Mouse (Mus musculus) CH12.LX (cell line): ENCODE results near the gene 4931428L18Rik. TPM values are rescaled to one million over a fixed set of nuclear protein-coding genes. Genes with fewer than 3 reads are reported as not detected.

Source experiments
- DNase-seq: peaks from one replicate; pipeline ENCODE4 v3.0.0-alpha.2; 2013; ENCODE audit errors: extremely low read depth
- H3K27ac ChIP-seq: 2 replicates; pipeline ENCODE4 v1.5.1; 2012; ENCODE audit warnings: low read depth, mild to moderate bottlenecking, control low read depth, moderate library complexity; ENCODE audit not compliant: insufficient read depth
- H3K27me3 ChIP-seq: replicated peaks from 2 replicates; pipeline ENCODE3; 2012; ENCODE audit warnings: inconsistent platforms
- H3K36me3 ChIP-seq, 2 experiments: replicated peaks in 1 of 2; 2 replicates each; pipeline versions ENCODE3 to v1.6.1; 2012; ENCODE audit warnings: inconsistent platforms in 1 of 2, low read length in 1 of 2, mild to moderate bottlenecking in 1 of 2, mixed read lengths in 1 of 2, moderate library complexity in 1 of 2; ENCODE audit not compliant: control insufficient read depth in 1 of 2, insufficient read depth in 1 of 2
- H3K4me1 ChIP-seq, 2 experiments: 2 replicates each; pipeline ENCODE4 v1.6.1; 2012; ENCODE audit warnings: inconsistent platforms in 1 of 2, moderate library complexity in 1 of 2; ENCODE audit not compliant: insufficient read depth in 2 of 2, control insufficient read depth in 1 of 2
- H3K4me2 ChIP-seq: 2 replicates; pipeline ENCODE4 v1.6.1; 2012; ENCODE audit warnings: low read depth, mild to moderate bottlenecking, control low read depth; ENCODE audit not compliant: poor library complexity, insufficient read depth, severe bottlenecking
- H3K4me3 ChIP-seq, 3 experiments: fragments of 150-350 bp in 1 of 3; sonication (generic) in 1 of 3; replicated peaks in 1 of 3; 2 replicates each; pipeline versions ENCODE3 to v1.5.1; 2011 to 2012; ENCODE audit warnings: low read depth in 2 of 3, low read length in 2 of 3, mild to moderate bottlenecking in 2 of 3, moderate library complexity in 2 of 3, control low read depth in 1 of 3, improper control_type of control experiment in 1 of 3, inconsistent platforms in 1 of 3, mixed read lengths in 1 of 3; ENCODE audit not compliant: poor library complexity in 1 of 3
- H3K79me2 ChIP-seq: replicated peaks from 2 replicates; pipeline ENCODE4 v1.6.1; 2012; ENCODE audit warnings: mild to moderate bottlenecking, moderate library complexity; ENCODE audit not compliant: control insufficient read depth, poor library complexity, insufficient read depth, severe bottlenecking; ENCODE audit errors: extremely low read depth
- H3K9ac ChIP-seq: 2 replicates; pipeline ENCODE4 v1.6.1; 2012; ENCODE audit warnings: low read depth, mild to moderate bottlenecking, control low read depth, moderate library complexity; ENCODE audit not compliant: insufficient read depth
- H3K9me3 ChIP-seq: replicated peaks from 2 replicates; pipeline ENCODE3; 2012; ENCODE audit warnings: low read length, inconsistent platforms, mixed read lengths
- BHLHE40 ChIP-seq: IDR thresholded peaks from 2 replicates; pipeline ENCODE4 v1.6.1; 2011; ENCODE audit warnings: mild to moderate bottlenecking, low read depth, low read length, improper control_type of control experiment
- CHD2 ChIP-seq: IDR thresholded peaks from 2 replicates; pipeline ENCODE4 v1.6.1; 2011; ENCODE audit warnings: low read length, improper control_type of control experiment
- EP300 ChIP-seq: IDR thresholded peaks from 2 replicates; pipeline ENCODE4 v1.6.1; 2011; ENCODE audit warnings: low read length, improper control_type of control experiment
- ETS1 ChIP-seq: conservative IDR thresholded peaks from 2 replicates; pipeline ENCODE4 v1.6.1; 2012; ENCODE audit warnings: low read depth, mild to moderate bottlenecking, inconsistent platforms, low read length, improper control_type of control experiment, moderate library complexity
- GABPA ChIP-seq: IDR thresholded peaks from 2 replicates; pipeline ENCODE4 v1.6.1; 2012; ENCODE audit warnings: low read depth, low read length, improper control_type of control experiment, inconsistent platforms; ENCODE audit not compliant: insufficient replicate concordance
- IRF4 ChIP-seq: IDR thresholded peaks from 2 replicates; pipeline ENCODE4 v1.6.1; 2014; ENCODE audit warnings: low read depth, mild to moderate bottlenecking, inconsistent platforms, low read length, improper control_type of control experiment
- MAFK ChIP-seq: IDR thresholded peaks from 2 replicates; pipeline ENCODE4 v1.6.1; 2011; ENCODE audit warnings: low read length, improper control_type of control experiment; ENCODE audit not compliant: insufficient replicate concordance
- MAX ChIP-seq: IDR thresholded peaks from 2 replicates; pipeline ENCODE4 v1.6.1; 2011; ENCODE audit warnings: low read length, improper control_type of control experiment
- MAZ ChIP-seq: IDR thresholded peaks from 2 replicates; pipeline ENCODE4 v1.6.1; 2012; ENCODE audit warnings: low read depth, mild to moderate bottlenecking, inconsistent platforms, low read length, improper control_type of control experiment, moderate library complexity
- MYC ChIP-seq: IDR thresholded peaks from 2 replicates; pipeline ENCODE4 v1.6.1; 2011; ENCODE audit warnings: low read depth, mild to moderate bottlenecking, improper control_type of control experiment, low read length
- NELFE ChIP-seq: IDR thresholded peaks from 2 replicates; pipeline ENCODE4 v1.6.1; 2011; ENCODE audit warnings: low read depth, low read length, improper control_type of control experiment
- NRF1 ChIP-seq: IDR thresholded peaks from 2 replicates; pipeline ENCODE4 v1.6.1; 2014; ENCODE audit warnings: low read depth, mild to moderate bottlenecking, inconsistent platforms, low read length, improper control_type of control experiment, moderate library complexity
- POLR2AphosphoS2 ChIP-seq: IDR thresholded peaks from 2 replicates; pipeline ENCODE4 v1.6.1; 2011; ENCODE audit warnings: low read depth, low read length, improper control_type of control experiment
- RAD21 ChIP-seq: IDR thresholded peaks from 2 replicates; pipeline ENCODE4 v1.6.1; 2011; ENCODE audit warnings: low read depth, mild to moderate bottlenecking, low read length, improper control_type of control experiment, moderate library complexity
- SIN3A ChIP-seq: IDR thresholded peaks from 2 replicates; pipeline ENCODE4 v1.6.1; 2012; ENCODE audit warnings: low read length, improper control_type of control experiment, inconsistent platforms
- SMC3 ChIP-seq: IDR thresholded peaks from 2 replicates; pipeline ENCODE4 v1.6.1; 2011; ENCODE audit warnings: low read depth, low read length, improper control_type of control experiment
- UBTF ChIP-seq: IDR thresholded peaks from 2 replicates; pipeline ENCODE4 v1.6.1; 2012; ENCODE audit warnings: low read depth, mild to moderate bottlenecking, inconsistent platforms, low read length, improper control_type of control experiment, moderate library complexity
- ZC3H11A ChIP-seq: IDR thresholded peaks from 2 replicates; pipeline ENCODE4 v1.6.1; 2012; ENCODE audit warnings: low read depth, mild to moderate bottlenecking, inconsistent platforms, low read length, improper control_type of control experiment
- dilution Hi-C: fragments of 300-500 bp; cut with MboI; formaldehyde crosslinking; loops from 2 replicates; pipeline ENCODE4 v1.14.3; 2020; ENCODE audit warnings: low sequenced_read_pairs; ENCODE audit not compliant: extremely low pct_unique_long_range_greater_than_20kb, extremely low pct_ligation_motif_present
- in situ Hi-C: fragments of 300-500 bp; cut with MboI; formaldehyde crosslinking; loops from 3 replicates; pipeline ENCODE4 v1.14.3; 2019; ENCODE audit warnings: low sequenced_read_pairs, low pct_ligation_motif_present, low pct_unique_long_range_greater_than_20kb, mixed read lengths
- polyA plus RNA-seq: library from polyadenylated mRNA; unstranded; fragments of >175 nt; gene quantifications from 2 replicates; pipeline ENCODE4 v1.2.1, GENCODE M21; 2012; ENCODE audit warnings: low read depth; ENCODE audit not compliant: insufficient read length
- total RNA-seq, 2 experiments: library from RNA; depleted of rRNA; stranded (reverse); fragments of 300-350 nt in 1 of 2; fragments of >200 nt in 1 of 2; gene quantifications; 2 replicates each; pipeline ENCODE4 v1.2.3; 2012 to 2014

4931428L18Rik gene
- total and polyA plus RNA-seq, 3 experiments: 4.6 to 11.0 (median 9.3) TPM

GRCm38 (mm10) chr1:31190237-31190866, 32.1 kb downstream of the 4931428L18Rik start:
- in situ Hi-C loops: no loop called here

GRCm38 (mm10) chr1:31178264-31178663, 44.2 kb downstream of the 4931428L18Rik start:
- Histone ChIP-seq H3K9ac (no peak overlapping the region), H3K27me3 (no peaks in the 10 kb centered on the region), H3K4me2 (no peak overlapping the region), H3K4me3 (no peak overlapping the region), H3K4me1 (no peaks in the 10 kb centered on the region), H3K79me2 (no peaks in the 10 kb centered on the region), H3K36me3 (peaks cover 0 to 2% of the 10 kb centered on the region in 2 experiments), H3K27ac (no peak overlapping the region), H3K9me3 (no peaks in the 10 kb centered on the region)
- no peak for DNase-seq
- dilution Hi-C loops (no loop called here), in situ Hi-C loops (no loop called here)
- TF ChIP-seq BHLHE40 (no peak), UBTF (no peak), CHD2 (no peak), RAD21 (no peak), SMC3 (no peak), NELFE (no peak), GABPA (no peak), NRF1 (no peak), ETS1 (no peak), MAZ (no peak)

More at GRCm38 (mm10) chr1:31190237-31190866, 32.1 kb downstream of the 4931428L18Rik start:
- Histone ChIP-seq H3K9ac (no peak overlapping the region), H3K27me3 (no peaks in the 10 kb centered on the region), H3K4me3 (no peak overlapping the region), H3K4me2 (no peak overlapping the region), H3K4me1 (no peaks in the 10 kb centered on the region), H3K36me3 (peaks cover 0 to 8% of the 10 kb centered on the region in 2 experiments), H3K79me2 (no peaks in the 10 kb centered on the region), H3K27ac (no peak overlapping the region), H3K9me3 (no peaks in the 10 kb centered on the region)
- TF ChIP-seq NRF1 (no peak), EP300 (no peak), MYC (no peak), POLR2AphosphoS2 (no peak), MAX (no peak), MAZ (no peak)
- dilution Hi-C loops: no loop called here
- no peak for DNase-seq

GRCm38 (mm10) chr1:31176101-31176500, 46.4 kb downstream of the 4931428L18Rik start, which contains the start of gene Lgsn:
Lgsn (plus strand) TSS chr1:31176401.
- H3K9ac ChIP-seq: no peak within 1 kb of the TSS
- H3K4me1 ChIP-seq: peaks cover 0 to 6% of the 10 kb centered on the region in 2 experiments; a peak in 1 of 4 replicates
- no peaks in the 10 kb centered on the region for H3K27me3 ChIP-seq
- dilution Hi-C loops (no loop called here), in situ Hi-C loops (no loop called here)
- no peak within 1 kb of the TSS for H3K27ac ChIP-seq
- no peaks in the 10 kb centered on the region for H3K9me3 ChIP-seq
- no peak within 1 kb of the TSS for H3K4me3 ChIP-seq
- peaks cover 0 to 2% of the 10 kb centered on the region in 2 experiments for H3K36me3 ChIP-seq
- no peak within 1 kb of the TSS for H3K4me2 ChIP-seq
- no peak for DNase-seq
- H3K79me2 ChIP-seq: no peaks in the 10 kb centered on the region
- TF ChIP-seq ETS1 (no peak), IRF4 (no peak), ZC3H11A (no peak), MYC (no peak), SIN3A (no peak), MAFK (no peak), CHD2 (no peak)
